Mouse (Mus musculus): ENCODE measurements around the gene Zfp758. TPM values are rescaled to one million over a fixed set of nuclear protein-coding genes. Genes with fewer than 3 reads are reported as not detected.

The Zfp758 gene
- polyA plus RNA-seq, 1 experiment from 2014 or later = 12.0 TPM

GRCm38 (mm10) chr17:22417510-22417909 is 56.3 kb downstream of the Zfp758 start:
- Histone ChIP-seq H3K4me3 (ENCODE audit: low read depth, low read length) (no peak overlapping the region), H3K27me3 (ENCODE audit: control insufficient read depth, insufficient read depth, low read length) (no peaks in the 10 kb centered on the region), H3K27ac (replicated peaks; ENCODE audit: low read depth, low read length) (no peak overlapping the region), H3K4me1 (ENCODE audit: control insufficient read depth, insufficient read depth, low read length) (no peaks in the 10 kb centered on the region), H3K9ac (replicated peaks; ENCODE audit: low read length) (no peak overlapping the region), H3K4me2 (ENCODE audit: low read depth, low read length) (no peak overlapping the region), H3K36me3 (replicated peaks; ENCODE audit: control insufficient read depth, insufficient read depth, low read depth, low read length) (no peaks in the 10 kb centered on the region), H3K9me3 (replicated peaks; ENCODE audit: control insufficient read depth, low read length) (no peaks in the 10 kb centered on the region)
- DNase-seq (ENCODE audit: low spot score) = peak; percentile 79
- ATAC-seq (replicated peaks; ENCODE audit: insufficient number of reproducible peaks, low FRiP score, low TSS enrichment, low read depth) = no peak
- under 1% methylated on average over 3 of the region's 3 CpGs for WGBS

DNA sequence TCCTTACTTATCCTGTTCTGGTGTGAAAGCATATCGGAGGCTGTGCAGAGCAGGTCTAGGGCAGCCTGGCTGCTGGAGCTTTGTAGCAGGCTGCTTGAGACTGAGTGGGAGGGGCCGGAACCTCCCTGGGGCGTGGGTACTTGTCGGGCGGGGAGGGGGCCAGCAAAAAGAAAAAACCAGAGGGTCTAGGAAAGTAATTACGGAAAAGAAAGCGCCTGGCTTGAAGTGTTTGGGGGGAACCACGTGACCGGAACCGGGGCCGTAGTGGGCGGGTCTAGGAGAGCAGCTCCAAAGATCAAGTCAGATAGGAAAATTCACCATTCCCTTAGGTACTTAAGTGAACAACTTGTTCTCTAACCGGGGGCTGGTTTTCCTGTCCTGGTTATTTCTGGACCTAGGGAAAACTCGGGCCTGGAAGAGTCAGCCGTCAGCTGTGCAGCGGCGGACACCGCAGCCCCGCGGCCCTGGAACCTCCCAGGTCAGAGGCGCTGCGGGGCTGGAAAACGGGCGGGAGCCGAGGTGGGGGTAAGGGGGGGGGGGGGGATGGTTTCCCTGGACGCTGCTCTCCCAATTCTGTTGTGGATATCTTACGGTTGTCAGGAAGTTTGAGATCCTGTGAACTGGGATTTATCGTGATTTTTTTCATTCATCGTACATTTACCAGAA is 62.8 kb downstream of the Zfp758 start, which contains the start of gene Zfp946:
TSS of gene Zfp946 (plus strand) at position 271 of the 666 bp plus-strand sequence.
- WGBS = under 1% methylated on average over 25 of the region's 29 CpGs
- Histone ChIP-seq H3K4me2 (ENCODE audit: low read depth, low read length) (peak within 1 kb of the TSS; percentile 48), H3K4me3 (ENCODE audit: low read depth, low read length) (peak within 1 kb of the TSS; percentile 52)

DNA sequence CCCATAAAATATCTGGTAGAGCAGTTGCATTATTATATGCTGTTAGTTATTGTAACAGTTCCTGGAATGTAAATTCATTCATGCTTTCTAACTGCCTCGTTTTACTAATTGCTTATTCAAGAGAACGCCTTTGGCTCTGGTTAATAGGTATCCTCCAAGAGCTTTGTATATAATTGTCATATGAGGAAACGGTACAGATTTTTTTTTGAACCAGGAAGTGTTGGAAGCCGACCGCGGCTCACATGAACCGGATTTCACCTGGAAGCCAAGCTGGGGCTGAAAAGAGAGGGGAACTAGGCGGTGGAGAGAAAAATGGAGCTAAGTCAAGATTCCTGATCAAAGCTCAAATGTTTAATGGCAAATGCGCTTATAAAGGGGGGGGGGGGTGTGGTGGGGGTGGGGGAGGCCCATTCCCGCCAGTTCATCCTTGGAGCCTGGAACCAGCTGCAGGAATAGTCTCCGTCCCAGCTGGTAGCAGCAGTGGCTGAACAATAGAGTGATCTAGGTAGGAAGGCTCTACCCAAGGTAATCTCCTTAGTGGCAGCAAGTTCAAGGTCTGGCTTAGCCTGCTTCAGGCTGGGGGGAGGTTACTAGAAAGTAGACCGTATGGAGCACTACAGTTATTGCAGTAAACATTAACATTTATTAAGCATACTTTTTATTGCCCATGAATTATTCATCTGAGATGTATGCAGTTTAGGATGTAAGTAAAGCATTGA is 63.5 kb downstream of the Zfp758 start:
- Histone ChIP-seq H3K9ac (replicated peaks; ENCODE audit: low read length) (peak overlapping the region; percentile 33; the same call in 1 of the 2 replicates), H3K27ac (replicated peaks; ENCODE audit: low read depth, low read length) (no peak overlapping the region), H3K9me3 (replicated peaks; ENCODE audit: control insufficient read depth, low read length) (no peaks in the 10 kb centered on the region), H3K4me3 (ENCODE audit: low read depth, low read length) (peak overlapping the region; percentile 52), H3K4me1 (ENCODE audit: control insufficient read depth, insufficient read depth, low read length) (no peaks in the 10 kb centered on the region), H3K36me3 (replicated peaks; ENCODE audit: control insufficient read depth, insufficient read depth, low read depth, low read length) (no peaks in the 10 kb centered on the region), H3K27me3 (ENCODE audit: control insufficient read depth, insufficient read depth, low read length) (no peaks in the 10 kb centered on the region), H3K4me2 (ENCODE audit: low read depth, low read length) (peak overlapping the region; percentile 48)
- 0 out of 2 replicates have a peak, but pooled peaks have one; percentile 36 for ATAC-seq (replicated peaks; ENCODE audit: insufficient number of reproducible peaks, low FRiP score, low TSS enrichment, low read depth)
- DNase-seq (ENCODE audit: low spot score) = peak; percentile 20
- 5% methylated on average over 11 of the region's 12 CpGs for whole genome bisulfite sequencing

More for the DNA sequence above, 62.8 kb downstream of the Zfp758 start, which contains the start of gene Zfp946:
- no peaks in the 10 kb centered on the region for H3K4me1 ChIP-seq (ENCODE audit: control insufficient read depth, insufficient read depth, low read length)
- peak within 1 kb of the TSS; percentile 72 for H3K9ac ChIP-seq (replicated peaks; ENCODE audit: low read length)
- peak; percentile 94 for DNase-seq (ENCODE audit: low spot score)
- no peaks in the 10 kb centered on the region for H3K9me3 ChIP-seq (replicated peaks; ENCODE audit: control insufficient read depth, low read length)
- ATAC-seq (replicated peaks; ENCODE audit: insufficient number of reproducible peaks, low FRiP score, low TSS enrichment, low read depth) = peak; percentile 99
- no peaks in the 10 kb centered on the region for H3K27me3 ChIP-seq (ENCODE audit: control insufficient read depth, insufficient read depth, low read length)
- no peaks in the 10 kb centered on the region for H3K36me3 ChIP-seq (replicated peaks; ENCODE audit: control insufficient read depth, insufficient read depth, low read depth, low read length)
- peak within 1 kb of the TSS; percentile 70 for H3K27ac ChIP-seq (replicated peaks; ENCODE audit: low read depth, low read length)

Other genes with a start within 250 kb of the Zfp758 start
- 3.2 and 4.1 TPM in 2 replicates for gene Zfp947, start 195.3 kb upstream of the Zfp758 start, polyA plus RNA-seq (2014; fragmentation: Nextera tagmentation; extraction: Ambion mirVana)
- gene Zfp994, start 135.8 kb upstream of the Zfp758 start, polyA plus RNA-seq (2014; fragmentation: Nextera tagmentation; extraction: Ambion mirVana) = 3.3 and 5.1 TPM in 2 replicates
- gene CT030661.1, start 46.6 kb upstream of the Zfp758 start, polyA plus RNA-seq (2014; fragmentation: Nextera tagmentation; extraction: Ambion mirVana) = 13.9 and 16.5 TPM in 2 replicates
- 19.4 and 21.1 TPM in 2 replicates for gene Zfp944, start 53 bp upstream of the Zfp758 start, polyA plus RNA-seq (2014; fragmentation: Nextera tagmentation; extraction: Ambion mirVana)
- gene Zfp946, start 62.8 kb downstream of the Zfp758 start, polyA plus RNA-seq (2014; fragmentation: Nextera tagmentation; extraction: Ambion mirVana) = 25.1 and 29.7 TPM in 2 replicates
- not detected in 2 replicates for gene Vmn2r111, start 212.0 kb downstream of the Zfp758 start, polyA plus RNA-seq (2014; fragmentation: Nextera tagmentation; extraction: Ambion mirVana)
- gene Vmn2r112, start 239.5 kb downstream of the Zfp758 start, polyA plus RNA-seq (2014; fragmentation: Nextera tagmentation; extraction: Ambion mirVana) = not detected in 2 replicates